Mouse (Mus musculus): Measurements from ENCODE around the gene Fbxo10.
"Not testable (repeated sequence)": the region's sequence is repeated elsewhere in the genome, so short reads cannot be mapped to it uniquely, and the experiment has no call there.

Gene Fbxo10

GRCm38 (mm10) chr4:44998071-44998470 lies 86.3 kb downstream of the Fbxo10 start:
- no peak for DNase-seq

- no peak for DNase-seq
These were observed 89.6 kb downstream of the Fbxo10 start for GRCm38 (mm10) chr4:44994776-44995175.

GRCm38 (mm10) chr4:44993847-44994246 lies 90.6 kb downstream of the Fbxo10 start:
- DNase-seq = no peak

- not testable (repeated sequence) for DNase-seq
These were observed 91.2 kb downstream of the Fbxo10 start for GRCm38 (mm10) chr4:44993179-44993578.

- not testable (repeated sequence) for DNase-seq
These were observed 92.1 kb downstream of the Fbxo10 start for GRCm38 (mm10) chr4:44992330-44992729.

- DNase-seq = no peak
These were observed 93.8 kb downstream of the Fbxo10 start for GRCm38 (mm10) chr4:44990560-44990959.
